Mouse (Mus musculus) hindbrain, embryonic 13.5 days (tissue): ENCODE measurements at regions not wholly inside any gene's neighbourhood (a gene's known extent, or its start where the extent isn't known, plus 50 kb on each side); places are given as distances from the start of the nearest gene placed in this dataset.

Source experiments
- ATAC-seq: fragments of 200-750 bp; cut with Nextera tagmentation; 2 replicates; pipeline ENCODE4 v1.8.0; 2017; ENCODE audit warnings: moderate TSS enrichment; ENCODE audit not compliant: low FRiP score
- H3K27ac ChIP-seq: fragments of 300-500 bp; sonication (generic); 2 replicates; pipeline ENCODE4 v1.5.1; 2015; ENCODE audit warnings: inconsistent platforms, mild to moderate bottlenecking, moderate library complexity
- H3K27me3 ChIP-seq: fragments of 300-500 bp; sonication (generic); 2 replicates; pipeline ENCODE4 v1.6.1; 2015; ENCODE audit warnings: mild to moderate bottlenecking, inconsistent platforms
- H3K36me3 ChIP-seq: fragments of 300-500 bp; sonication (generic); 2 replicates; pipeline ENCODE4 v1.6.1; 2015; ENCODE audit warnings: mild to moderate bottlenecking, inconsistent platforms
- H3K4me1 ChIP-seq: fragments of 300-500 bp; sonication (generic); replicated peaks from 2 replicates; pipeline ENCODE4 v1.6.1; 2015; ENCODE audit warnings: inconsistent platforms
- H3K4me2 ChIP-seq: fragments of 300-500 bp; sonication (generic); 2 replicates; pipeline ENCODE4 v1.6.1; 2015; ENCODE audit warnings: inconsistent platforms, mild to moderate bottlenecking, moderate library complexity
- H3K4me3 ChIP-seq: fragments of 300-500 bp; sonication (generic); 2 replicates; pipeline ENCODE4 v1.5.1; 2015; ENCODE audit warnings: mild to moderate bottlenecking, inconsistent platforms
- H3K9ac ChIP-seq: fragments of 300-500 bp; sonication (generic); 2 replicates; pipeline ENCODE4 v1.6.1; 2015; ENCODE audit warnings: mild to moderate bottlenecking, inconsistent platforms
- H3K9me3 ChIP-seq: fragments of 300-500 bp; sonication (generic); 2 replicates; pipeline ENCODE4 v1.6.1; 2016; ENCODE audit warnings: inconsistent platforms
- WGBS: fragments of 180-500 bp; shearing (Covaris S2); methylation state at CpG from one replicate; pipeline ENCODE4 v1.1.7; 2015; 5-methylcytosine and 5-hydroxymethylcytosine counted together

DNA sequence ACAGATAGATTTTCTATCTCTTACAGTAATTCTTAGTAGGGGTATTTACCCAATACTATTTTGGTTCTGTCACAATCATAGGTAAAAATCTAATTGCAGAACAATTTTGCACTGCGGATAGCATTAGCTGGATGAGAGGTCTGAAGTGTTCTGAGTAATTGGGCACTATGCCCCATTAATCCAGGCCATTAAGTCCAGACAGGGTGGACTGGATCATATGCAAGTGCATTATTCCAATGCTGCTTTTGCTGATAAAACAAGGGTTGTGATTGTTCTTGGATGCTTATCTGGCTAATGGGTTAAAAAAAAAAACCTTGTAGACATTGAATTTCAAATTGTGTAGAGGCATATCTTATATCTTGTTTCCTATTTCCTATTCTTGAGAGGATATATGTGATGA lies 1732.6 kb upstream of the Gm6569 start:
- H3K27me3 ChIP-seq = no peaks in the 10 kb centered on the region
- H3K9ac ChIP-seq = no peak overlapping the region
- no peak overlapping the region for H3K4me3 ChIP-seq
- no peaks in the 10 kb centered on the region for H3K36me3 ChIP-seq
- no peak overlapping the region for H3K4me2 ChIP-seq
- 67% methylated on average over 1 of the region's 1 CpGs for WGBS
- no peaks in the 10 kb centered on the region for H3K9me3 ChIP-seq
- no peak for ATAC-seq
- peaks cover 6% of the 10 kb centered on the region for H3K4me1 ChIP-seq
- no peak overlapping the region for H3K27ac ChIP-seq

GRCm38 (mm10) chr15:72105830-72106413 lies 1728.4 kb upstream of the Gm6569 start:
- Histone ChIP-seq H3K4me1 (peaks cover 6% of the 10 kb centered on the region), H3K36me3 (no peaks in the 10 kb centered on the region), H3K27me3 (no peaks in the 10 kb centered on the region), H3K9me3 (no peaks in the 10 kb centered on the region), H3K4me3 (no peak overlapping the region), H3K9ac (no peak overlapping the region), H3K4me2 (no peak overlapping the region), H3K27ac (no peak overlapping the region)
- 42% methylated on average over 4 of the region's 4 CpGs for WGBS
- ATAC-seq = peak; percentile 69; the same call in 1 of the 2 replicates

DNA sequence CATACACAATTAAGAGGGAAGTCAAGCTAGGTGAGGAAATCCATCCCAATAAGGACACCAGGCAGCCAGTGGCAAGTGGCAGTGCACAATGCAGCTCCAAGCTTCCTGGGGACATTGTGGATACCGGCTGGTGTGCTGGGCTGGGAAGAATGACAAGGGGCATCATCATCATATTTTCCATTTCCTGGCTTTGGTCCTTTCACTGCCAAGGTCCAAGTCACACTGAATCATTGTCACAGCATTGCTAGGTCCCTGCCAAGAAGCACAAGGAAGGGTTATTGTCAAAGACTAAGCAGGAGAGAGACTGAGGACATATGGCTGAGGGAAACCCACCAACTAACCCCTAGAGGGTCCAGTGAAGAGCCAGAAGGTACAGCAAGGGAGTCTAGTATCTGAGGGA lies 1723.8 kb upstream of the Gm6569 start:
- H3K4me3 ChIP-seq = no peak overlapping the region
- no peak for ATAC-seq
- peaks cover 6% of the 10 kb centered on the region for H3K4me1 ChIP-seq
- H3K27ac ChIP-seq = no peak overlapping the region
- H3K9me3 ChIP-seq = no peaks in the 10 kb centered on the region
- H3K4me2 ChIP-seq = no peak overlapping the region
- no peaks in the 10 kb centered on the region for H3K36me3 ChIP-seq
- no peaks in the 10 kb centered on the region for H3K27me3 ChIP-seq
- no peak overlapping the region for H3K9ac ChIP-seq
- WGBS = 79% methylated on average over 1 of the region's 1 CpGs

GRCm38 (mm10) chr15:72116772-72117171 lies 1717.6 kb upstream of the Gm6569 start:
- peaks cover 4% of the 10 kb centered on the region; the same call in 1 of the 2 replicates for H3K9me3 ChIP-seq
- no peak overlapping the region for H3K27ac ChIP-seq
- H3K4me3 ChIP-seq = no peak overlapping the region
- 91% methylated on average over 4 of the region's 4 CpGs for WGBS
- no peak for ATAC-seq
- H3K36me3 ChIP-seq = no peaks in the 10 kb centered on the region
- no peaks in the 10 kb centered on the region for H3K27me3 ChIP-seq
- no peak overlapping the region for H3K9ac ChIP-seq
- no peaks in the 10 kb centered on the region for H3K4me1 ChIP-seq
- H3K4me2 ChIP-seq = no peak overlapping the region

DNA sequence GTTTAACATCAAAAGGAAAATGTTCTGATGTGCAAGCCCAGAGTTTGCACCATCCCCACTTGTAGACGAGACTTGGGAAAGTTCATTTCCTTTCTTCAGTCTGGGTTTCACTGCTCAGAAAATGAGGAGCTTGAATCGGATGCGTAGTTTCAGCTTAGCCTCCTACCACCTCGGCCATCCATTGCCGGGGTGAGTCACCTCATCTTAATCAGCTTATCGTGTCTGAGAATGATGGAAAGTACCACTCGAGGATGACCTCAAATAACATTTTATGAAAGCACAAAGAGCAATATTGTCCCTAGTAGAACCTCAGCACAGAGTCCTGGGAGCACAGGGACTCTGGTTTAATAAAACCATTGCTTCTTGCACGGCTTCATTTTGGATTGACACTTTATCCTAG lies 1700.1 kb upstream of the Gm6569 start:
- no peak overlapping the region for H3K9ac ChIP-seq
- no peak for ATAC-seq
- H3K4me3 ChIP-seq = no peak overlapping the region
- WGBS = 86% methylated on average over 8 of the region's 8 CpGs
- no peak overlapping the region for H3K27ac ChIP-seq
- H3K27me3 ChIP-seq = no peaks in the 10 kb centered on the region
- no peaks in the 10 kb centered on the region for H3K36me3 ChIP-seq
- no peak overlapping the region for H3K4me2 ChIP-seq
- 0 out of 2 replicates have a peak, but pooled peaks cover 4% of the 10 kb centered on the region for H3K4me1 ChIP-seq
- H3K9me3 ChIP-seq = no peaks in the 10 kb centered on the region

DNA sequence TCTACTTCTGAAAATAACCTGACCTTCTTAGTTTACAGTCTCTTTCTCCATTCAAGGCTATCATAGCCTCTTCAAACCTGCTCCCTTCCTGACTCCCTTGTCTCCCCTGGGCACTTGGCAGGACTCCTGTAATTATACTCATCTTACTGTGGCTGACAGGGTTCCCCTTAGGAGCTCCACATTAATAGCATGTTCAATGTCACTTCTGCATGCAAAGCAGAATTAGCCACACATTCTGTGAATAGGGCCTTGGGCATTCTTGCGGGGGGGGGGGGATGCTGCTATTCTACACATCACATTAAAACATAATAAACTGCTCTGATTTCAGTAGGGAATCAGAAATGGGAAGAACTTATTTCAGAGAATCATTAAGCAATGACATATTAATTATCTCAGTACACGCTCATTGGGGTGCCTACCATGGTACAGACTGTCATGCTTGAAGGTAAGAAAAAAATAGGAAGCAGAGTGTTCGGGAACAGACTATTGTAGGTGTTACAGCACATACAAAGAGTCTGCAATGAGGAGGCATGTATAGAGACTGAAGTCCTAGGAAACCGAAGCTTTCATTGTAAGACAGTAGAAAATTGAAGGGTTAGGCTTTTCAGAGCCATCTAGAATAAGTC lies 1698.3 kb upstream of the Gm6569 start:
- ATAC-seq = peak; percentile 81

DNA sequence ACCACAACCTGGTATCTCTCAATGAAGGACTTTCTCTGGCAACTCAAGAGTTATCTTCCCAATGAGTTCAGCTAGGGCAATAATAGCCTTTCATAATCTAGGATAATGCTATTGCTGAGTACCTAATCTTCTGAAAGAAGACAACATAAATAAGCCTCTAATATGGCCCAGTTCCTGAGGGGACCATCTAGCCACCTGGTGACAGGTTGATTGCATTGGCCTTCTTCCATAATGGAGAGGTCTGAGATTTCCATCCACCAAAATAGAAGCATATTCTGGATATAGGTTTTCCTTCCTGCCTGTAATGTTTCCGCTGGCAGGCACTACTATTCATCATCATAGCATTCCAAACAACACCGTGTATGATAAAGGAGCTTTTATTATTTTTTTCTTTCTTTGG lies 1694.2 kb upstream of the Gm6569 start:
- Histone ChIP-seq H3K36me3 (no peaks in the 10 kb centered on the region), H3K4me1 (0 out of 2 replicates have a peak, but pooled peaks cover 4% of the 10 kb centered on the region), H3K27ac (no peak overlapping the region), H3K9ac (no peak overlapping the region), H3K4me2 (no peak overlapping the region), H3K27me3 (no peaks in the 10 kb centered on the region), H3K9me3 (no peaks in the 10 kb centered on the region), H3K4me3 (no peak overlapping the region)
- ATAC-seq = no peak
- 90% methylated on average over 2 of the region's 2 CpGs for WGBS

More for the DNA sequence above, 1698.3 kb upstream of the Gm6569 start:
- WGBS = 56% methylated on average over 4 of the region's 4 CpGs
- Histone ChIP-seq H3K4me3 (no peak overlapping the region), H3K4me1 (0 out of 2 replicates have a peak, but pooled peaks cover 4% of the 10 kb centered on the region), H3K27me3 (no peaks in the 10 kb centered on the region), H3K36me3 (no peaks in the 10 kb centered on the region), H3K4me2 (no peak overlapping the region), H3K9me3 (no peaks in the 10 kb centered on the region), H3K9ac (no peak overlapping the region), H3K27ac (no peak overlapping the region)

DNA sequence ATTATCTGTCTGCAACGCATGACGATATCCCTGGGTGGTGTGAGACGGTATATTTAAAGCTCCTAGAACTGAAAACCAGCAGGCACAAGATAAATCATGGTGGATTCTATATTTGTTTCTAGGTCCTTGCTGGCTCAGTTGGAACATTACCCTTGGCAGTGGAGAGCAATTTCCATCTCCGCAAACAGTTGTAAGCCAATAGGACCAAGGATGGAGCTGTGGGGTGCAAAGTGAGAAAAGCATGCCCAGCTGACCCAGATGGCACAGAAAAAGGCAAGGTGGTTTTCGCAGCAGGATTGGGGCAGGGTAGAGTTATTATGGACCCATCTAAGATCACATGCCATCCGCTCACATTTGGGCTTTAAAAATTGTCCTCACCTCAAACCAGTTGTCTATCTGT lies 1683.8 kb upstream of the Gm6569 start:
- no peaks in the 10 kb centered on the region for H3K9me3 ChIP-seq
- H3K27ac ChIP-seq = no peak overlapping the region
- H3K27me3 ChIP-seq = no peaks in the 10 kb centered on the region
- 79% methylated on average over 6 of the region's 6 CpGs for WGBS
- H3K4me1 ChIP-seq = no peaks in the 10 kb centered on the region
- H3K4me3 ChIP-seq = no peak overlapping the region
- H3K4me2 ChIP-seq = no peak overlapping the region
- H3K36me3 ChIP-seq = no peaks in the 10 kb centered on the region
- H3K9ac ChIP-seq = no peak overlapping the region
- ATAC-seq = no peak

GRCm38 (mm10) chr15:72158505-72158904 lies 1675.9 kb upstream of the Gm6569 start:
- H3K9me3 ChIP-seq = no peaks in the 10 kb centered on the region
- WGBS = 56% methylated on average over 3 of the region's 3 CpGs
- H3K27ac ChIP-seq = no peak overlapping the region
- no peak for ATAC-seq
- H3K9ac ChIP-seq = no peak overlapping the region
- H3K36me3 ChIP-seq = no peaks in the 10 kb centered on the region
- H3K4me2 ChIP-seq = no peak overlapping the region
- H3K4me1 ChIP-seq = no peaks in the 10 kb centered on the region
- H3K4me3 ChIP-seq = no peak overlapping the region
- H3K27me3 ChIP-seq = no peaks in the 10 kb centered on the region

DNA sequence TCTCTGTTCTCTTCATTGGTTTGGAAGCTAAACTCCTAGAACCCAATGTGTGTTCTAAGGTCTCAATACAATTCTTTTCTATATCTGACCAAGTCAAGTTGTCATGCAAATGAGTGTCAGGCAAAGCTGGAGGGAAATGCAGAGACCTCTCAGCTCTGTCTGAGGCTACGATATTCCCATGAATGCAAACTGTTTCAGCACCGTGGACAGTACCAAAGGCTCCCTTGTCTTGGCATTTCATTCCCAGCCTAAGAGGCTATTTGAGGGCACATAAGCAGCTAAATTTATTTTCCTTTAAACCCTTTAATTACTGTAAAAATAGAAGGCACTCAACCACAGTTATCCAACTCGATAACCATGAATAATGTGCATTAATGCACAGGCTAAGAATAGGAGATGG lies 1633.5 kb upstream of the Gm6569 start:
- no peaks in the 10 kb centered on the region for H3K27me3 ChIP-seq
- H3K9me3 ChIP-seq = no peaks in the 10 kb centered on the region
- H3K4me3 ChIP-seq = no peak overlapping the region
- peaks cover 7% of the 10 kb centered on the region for H3K4me1 ChIP-seq
- H3K27ac ChIP-seq = no peak overlapping the region
- no peak overlapping the region for H3K9ac ChIP-seq
- H3K36me3 ChIP-seq = no peaks in the 10 kb centered on the region
- no peak overlapping the region for H3K4me2 ChIP-seq
- WGBS = 27% methylated on average over 3 of the region's 3 CpGs
- no peak for ATAC-seq

- Histone ChIP-seq H3K9me3 (no peaks in the 10 kb centered on the region), H3K36me3 (no peaks in the 10 kb centered on the region), H3K4me2 (no peak overlapping the region), H3K27me3 (no peaks in the 10 kb centered on the region), H3K4me3 (no peak overlapping the region), H3K9ac (no peak overlapping the region), H3K4me1 (peaks cover 12% of the 10 kb centered on the region), H3K27ac (no peak overlapping the region)
- 59% methylated on average over 1 of the region's 1 CpGs for WGBS
- no peak for ATAC-seq
Observed at GRCm38 (mm10) chr15:72201791-72202190, 1632.6 kb upstream of the Gm6569 start.

DNA sequence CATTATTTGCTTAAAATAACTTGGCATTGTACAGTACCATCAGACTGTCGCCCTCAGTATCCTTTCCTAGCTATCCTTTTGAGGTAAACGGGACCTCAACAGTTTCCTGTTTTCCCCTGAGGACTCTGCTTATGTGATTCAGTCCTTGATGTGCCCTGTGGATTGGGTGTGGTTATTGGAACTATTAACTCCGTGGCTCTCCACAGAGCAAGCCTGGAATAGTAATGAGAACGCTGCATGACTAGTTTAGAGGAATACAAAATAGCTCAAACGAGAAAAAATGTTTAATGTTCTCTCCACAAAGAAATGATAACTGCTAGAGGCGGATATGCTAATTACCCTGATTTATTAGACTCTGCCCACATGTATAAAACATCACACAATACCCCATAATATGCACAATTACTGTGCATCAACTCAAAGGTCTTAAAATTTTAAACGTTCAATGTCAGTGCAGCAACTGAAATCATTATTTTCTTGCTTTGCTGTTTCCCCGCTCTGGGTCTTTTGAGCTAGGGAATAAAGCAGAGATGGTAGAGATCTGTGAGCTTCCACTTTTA lies 1629.0 kb upstream of the Gm6569 start:
- ATAC-seq = no peak
- Histone ChIP-seq H3K36me3 (no peaks in the 10 kb centered on the region), H3K9ac (no peak overlapping the region; the same call in 1 of the 2 replicates), H3K4me3 (no peak overlapping the region), H3K4me1 (peaks cover 18% of the 10 kb centered on the region), H3K27ac (peak overlapping the region; percentile 82), H3K4me2 (no peak overlapping the region), H3K9me3 (no peaks in the 10 kb centered on the region), H3K27me3 (no peaks in the 10 kb centered on the region)
- WGBS = 54% methylated on average over 8 of the region's 8 CpGs

- ATAC-seq = peak; percentile 90
- peak overlapping the region; percentile 13; the same call in 1 of the 2 replicates for H3K9ac ChIP-seq
- H3K4me3 ChIP-seq = no peak overlapping the region
- no peaks in the 10 kb centered on the region for H3K27me3 ChIP-seq
- peak overlapping the region; percentile 18; the same call in 1 of the 2 replicates for H3K4me2 ChIP-seq
- H3K9me3 ChIP-seq = no peaks in the 10 kb centered on the region
- peaks cover 18% of the 10 kb centered on the region for H3K4me1 ChIP-seq
- peak overlapping the region; percentile 82 for H3K27ac ChIP-seq
- no peaks in the 10 kb centered on the region for H3K36me3 ChIP-seq
- WGBS = 10% methylated on average over 9 of the region's 9 CpGs
Observed at GRCm38 (mm10) chr15:72205950-72206349, 1628.4 kb upstream of the Gm6569 start.
